ENCODE assay signal across 13 mouse cellular contexts in the genomic region with DNA sequence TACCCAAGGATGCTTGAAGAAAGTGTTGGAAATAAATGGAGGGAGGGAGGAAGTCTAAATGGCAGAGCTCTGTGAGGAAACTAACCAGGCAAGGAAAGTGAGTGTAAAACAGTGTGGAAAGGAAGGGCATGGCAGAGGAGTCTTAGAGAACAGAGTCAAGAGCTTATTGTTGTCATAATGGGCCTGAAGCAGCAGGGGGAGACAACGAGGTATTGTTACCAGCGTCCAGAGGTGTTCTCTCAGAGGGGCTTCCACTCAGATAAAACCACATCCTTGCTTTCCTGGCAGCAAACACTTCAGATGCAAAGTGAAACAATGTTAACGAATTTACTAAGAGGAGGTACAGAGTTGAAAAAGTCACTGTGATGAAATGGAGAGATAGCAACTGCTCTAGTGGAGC. TPM values are rescaled to one million over a fixed set of nuclear protein-coding genes. Genes with fewer than 3 reads are reported as not detected.
DNase-seq lines count a peak whose midpoint lies in the region; ATAC-seq and TF ChIP-seq lines count a peak whose summit lies in the region.
"Had no signal": no experiment of that assay in that cellular context is flagged by ENCODE, and none has a peak within 500 bp of the region (broad histone marks: within the 10 kb centered on the region; RNA-seq: fewer than 3 reads in every experiment).

No protein-coding gene starts in this region.

- no peaks in the 10 kb centered on the region for H3K79me2 ChIP-seq in liver, adult 2 months (ENCODE audit: control insufficient read depth, insufficient read depth, low read length)

- DNase-seq in embryonic facial prominence, embryonic 11.5 days (ENCODE audit: low spot score): peak; percentile 45
- DNase-seq in embryonic facial prominence, embryonic 10.5 days (ENCODE audit: low spot score): no peak
- no peak for DNase-seq in liver, adult 2 months (ENCODE audit: extremely low read depth, low read depth, low spot score)
- no peak for DNase-seq in liver
- DNase-seq in T-cell, adult 2 months (ENCODE audit: low spot score): peak; percentile 3
- peak; percentile 12 to 26 for DNase-seq in thymus, adult 18-20 months
- no peak for DNase-seq in spleen, postnatal 10 days (ENCODE audit: low spot score in 2 of 2)
- DNase-seq: kidney, adult 11 months; right cerebral cortex, postnatal 25 days had no signal

- 12% methylated on average over 3 of the region's 3 CpGs for WGBS in embryonic facial prominence, embryonic 11.5 days
- WGBS in embryonic facial prominence, embryonic 10.5 days: 25% methylated on average over 3 of the region's 3 CpGs
- 19% methylated on average over 3 of the region's 3 CpGs for WGBS in liver, adult 2 months

- no peaks in the 10 kb centered on the region for H3K27me3 ChIP-seq in embryonic facial prominence, embryonic 11.5 days (ENCODE audit: control insufficient read depth, insufficient read depth, low read length)
- H3K27me3 ChIP-seq in embryonic facial prominence, embryonic 10.5 days (replicated peaks; ENCODE audit: low read depth, poor library complexity, severe bottlenecking): no peaks in the 10 kb centered on the region
- no peaks in the 10 kb centered on the region for H3K27me3 ChIP-seq in liver, adult 2 months (ENCODE audit: control insufficient read depth, insufficient read depth, low read length)
- H3K27me3 ChIP-seq: embryonic facial prominence, embryonic 12.5 days; heart, embryonic 13.5 days; lung, embryonic 15.5 days had no signal

- no peak for ATAC-seq in embryonic facial prominence, embryonic 11.5 days (replicated peaks; ENCODE audit: insufficient number of reproducible peaks, low FRiP score, low TSS enrichment, low read depth)
- ATAC-seq in erythroid progenitor cell, adult 5-6 weeks (replicated peaks; ENCODE audit: low FRiP score, poor library complexity, severe bottlenecking): no peak

- no peak overlapping the region for H3K27ac ChIP-seq in embryonic facial prominence, embryonic 11.5 days (replicated peaks; ENCODE audit: low read depth, low read length)
- H3K27ac ChIP-seq in embryonic facial prominence, embryonic 10.5 days (replicated peaks): no peak overlapping the region
- H3K27ac ChIP-seq in liver, adult 2 months (replicated peaks; ENCODE audit: insufficient read depth, low read depth, low read length): no peak overlapping the region
- H3K27ac ChIP-seq: embryonic facial prominence, embryonic 12.5 days; heart, embryonic 13.5 days; lung, embryonic 15.5 days had no signal

- TF ChIP-seq CTCF in liver, adult 2 months (IDR thresholded peaks at IDR 0.05; ENCODE audit: low read depth, low read length): peak; percentile 7; the same call in 1 of the 2 replicates

- H3K4me2 ChIP-seq in embryonic facial prominence, embryonic 11.5 days (ENCODE audit: low read depth, low read length): no peak overlapping the region
- H3K4me2 ChIP-seq: embryonic facial prominence, embryonic 12.5 days; heart, embryonic 13.5 days; lung, embryonic 15.5 days had no signal

- TF ChIP-seq POLR2A in liver, adult 2 months (IDR thresholded peaks at IDR 0.05; ENCODE audit: extremely low read depth, insufficient read depth, low read length): no peak

- H3K4me1 ChIP-seq in embryonic facial prominence, embryonic 11.5 days (ENCODE audit: control insufficient read depth, insufficient read depth, low read length): no peaks in the 10 kb centered on the region
- peaks cover 5% of the 10 kb centered on the region; the same call in 1 of the 2 replicates for H3K4me1 ChIP-seq in embryonic facial prominence, embryonic 10.5 days
- H3K4me1 ChIP-seq in liver, adult 2 months (ENCODE audit: control insufficient read depth, insufficient read depth, low read length): no peaks in the 10 kb centered on the region
- H3K4me1 ChIP-seq: heart, embryonic 13.5 days; lung, embryonic 15.5 days had no signal

- H3K9ac ChIP-seq in embryonic facial prominence, embryonic 11.5 days (replicated peaks; ENCODE audit: low read length): no peak overlapping the region
- H3K9ac ChIP-seq in liver, adult 2 months (ENCODE audit: low read depth, low read length): no peak overlapping the region
- H3K9ac ChIP-seq: embryonic facial prominence, embryonic 12.5 days; heart, embryonic 13.5 days; lung, embryonic 15.5 days had no signal

- no peaks in the 10 kb centered on the region for H3K9me3 ChIP-seq in embryonic facial prominence, embryonic 11.5 days (replicated peaks; ENCODE audit: control insufficient read depth, low read length)
- H3K9me3 ChIP-seq in embryonic facial prominence, embryonic 10.5 days: no peaks in the 10 kb centered on the region
- H3K9me3 ChIP-seq: embryonic facial prominence, embryonic 12.5 days; heart, embryonic 13.5 days; lung, embryonic 15.5 days had no signal

- no peaks in the 10 kb centered on the region for H3K36me3 ChIP-seq in embryonic facial prominence, embryonic 11.5 days (replicated peaks; ENCODE audit: control insufficient read depth, insufficient read depth, low read depth, low read length)
- H3K36me3 ChIP-seq in embryonic facial prominence, embryonic 10.5 days (replicated peaks): no peaks in the 10 kb centered on the region
- H3K36me3 ChIP-seq in liver, adult 2 months (ENCODE audit: control insufficient read depth, insufficient read depth, low read length): no peaks in the 10 kb centered on the region
- H3K36me3 ChIP-seq: embryonic facial prominence, embryonic 12.5 days; heart, embryonic 13.5 days; lung, embryonic 15.5 days had no signal

- no peak overlapping the region for H3K4me3 ChIP-seq in embryonic facial prominence, embryonic 11.5 days (ENCODE audit: low read depth, low read length)
- no peak overlapping the region for H3K4me3 ChIP-seq in embryonic facial prominence, embryonic 10.5 days
- H3K4me3 ChIP-seq in liver, adult 2 months (ENCODE audit: insufficient read depth, low read depth, low read length): no peak overlapping the region
- H3K4me3 ChIP-seq: embryonic facial prominence, embryonic 12.5 days; heart, embryonic 13.5 days; lung, embryonic 15.5 days had no signal

RNA-seq across cellular contexts. Expression of a gene that starts 33.1 kb away (rescaled TPM):
- 14.0 and 14.8 TPM in 2 replicates for polyA plus RNA-seq in embryonic facial prominence, embryonic 11.5 days (2014; fragmentation: Nextera tagmentation; extraction: Ambion mirVana)
- 7.1 and 7.6 TPM in 2 replicates for polyA plus RNA-seq in embryonic facial prominence, embryonic 10.5 days (2016; fragmentation: Nextera tagmentation; extraction: Ambion mirVana)
- 1.8 and 2.6 TPM in 2 replicates for total RNA-seq in liver, adult 2 months (2014; rRNA removed)
- polyA plus RNA-seq in liver, adult 2 months (2012; rRNA removed): 0.16 and 0.27 TPM in 2 replicates
- under 0.01 TPM in 2 replicates for total RNA-seq in erythroid progenitor cell, adult 5-6 weeks (2015; ENCODE audit: low replicate concordance)
- 0.13 TPM in 1 of 2 replicates, not detected in the other for total RNA-seq in erythroid progenitor cell, adult 5-6 weeks (2017; ENCODE audit: low replicate concordance)

Comparison
In these comparisons a context has a peak if more than half of its experiments do, and no peak if none do; other contexts are left out.
1. DNase-seq: peak in embryonic facial prominence, embryonic 11.5 days (single experiment), T-cell, adult 2 months (single experiment) and thymus, adult 18-20 months (2 of 2); none in embryonic facial prominence, embryonic 10.5 days (single experiment), liver, adult 2 months (single experiment), liver (single experiment) and spleen, postnatal 10 days (0 of 2).